Mouse (Mus musculus) forebrain, embryonic 11.5 days (tissue): Measurements from ENCODE around the gene Pkp4. TPM values are rescaled to one million over a fixed set of nuclear protein-coding genes. Genes with fewer than 3 reads are reported as not detected.

Source experiments
- ATAC-seq: fragments of 200-750 bp; cut with Nextera tagmentation; replicated peaks from 2 replicates; pipeline ENCODE4 v1.8.0; 2017; ENCODE audit warnings: moderate TSS enrichment; ENCODE audit not compliant: low FRiP score
- DNase-seq: peaks from one replicate; pipeline ENCODE4 v3.0.0-alpha.2; 2017; ENCODE audit warnings: low spot score
- H3K27ac ChIP-seq: fragments of 300-500 bp; sonication (generic); 2 replicates; pipeline ENCODE4 v1.5.1; 2014; ENCODE audit warnings: low read depth, low read length
- H3K27me3 ChIP-seq: fragments of 300-500 bp; sonication (generic); 2 replicates; pipeline ENCODE4 v1.6.1; 2014; ENCODE audit warnings: mild to moderate bottlenecking, low read length, mixed read lengths; ENCODE audit not compliant: control insufficient read depth, insufficient read depth
- H3K36me3 ChIP-seq: fragments of 300-500 bp; sonication (generic); 2 replicates; pipeline ENCODE4 v1.6.1; 2014; ENCODE audit warnings: mild to moderate bottlenecking, low read length, moderate library complexity, mixed read lengths; ENCODE audit not compliant: control insufficient read depth, insufficient read depth
- H3K4me1 ChIP-seq: fragments of 300-500 bp; sonication (generic); replicated peaks from 2 replicates; pipeline ENCODE4 v1.6.1; 2014; ENCODE audit warnings: low read length, mixed read lengths; ENCODE audit not compliant: control insufficient read depth, insufficient read depth
- H3K4me2 ChIP-seq: fragments of 300-500 bp; sonication (generic); 2 replicates; pipeline ENCODE4 v1.6.1; 2014; ENCODE audit warnings: low read depth, mild to moderate bottlenecking, low read length, moderate library complexity, mixed read lengths; ENCODE audit not compliant: severe bottlenecking
- H3K4me3 ChIP-seq: fragments of 300-500 bp; sonication (generic); 2 replicates; pipeline ENCODE4 v1.5.1; 2014; ENCODE audit warnings: low read depth, low read length
- H3K9ac ChIP-seq: fragments of 300-500 bp; sonication (generic); 2 replicates; pipeline ENCODE4 v1.6.1; 2014; ENCODE audit warnings: low read length
- H3K9me3 ChIP-seq: fragments of 300-500 bp; sonication (generic); 2 replicates; pipeline ENCODE4 v1.6.1; 2016; ENCODE audit warnings: low read length, mixed read lengths; ENCODE audit not compliant: control insufficient read depth
- WGBS: fragments of 180-500 bp; shearing (Covaris S2); extraction: QIAGEN DNeasy Blood & Tissue Kit; methylation state at CpG from one replicate; pipeline ENCODE4 v1.1.7; 2014; 5-methylcytosine and 5-hydroxymethylcytosine counted together
- polyA plus RNA-seq: library from polyadenylated mRNA; unstranded; fragments of >200 nt; fragmentation: Nextera tagmentation; extraction: Ambion mirVana; gene quantifications from 2 replicates; pipeline ENCODE4 v1.2.1, GENCODE M21; 2014

The Pkp4 gene
- polyA plus RNA-seq, 1 experiment from 2014 or later = 24.5 TPM

DNA sequence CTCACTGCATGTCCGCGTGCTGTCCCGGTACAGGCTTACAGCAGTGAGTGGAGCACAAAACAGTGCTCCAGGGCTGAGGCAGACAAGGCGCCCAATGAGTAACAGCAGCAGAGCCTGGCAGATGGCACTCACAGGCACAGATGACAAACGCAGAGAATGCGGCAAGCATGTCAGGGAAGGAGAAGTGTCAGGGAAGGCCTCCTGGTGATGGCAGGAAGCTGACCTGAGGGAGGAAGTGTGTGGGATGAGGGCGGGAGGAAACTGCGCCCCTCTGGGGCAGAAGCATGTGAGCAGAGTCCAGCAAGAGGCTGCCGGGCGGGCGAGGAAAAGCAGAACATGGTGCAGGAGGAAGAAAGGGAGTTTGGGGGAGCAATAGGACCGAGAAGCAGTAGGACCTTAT lies 185.8 kb downstream of the Pkp4 start:
- H3K4me2 ChIP-seq = no peak overlapping the region
- 85% methylated on average over 12 of the region's 12 CpGs for WGBS
- DNase-seq (no peak), ATAC-seq (no peak)
- no peak overlapping the region for H3K9ac ChIP-seq
- H3K27me3 ChIP-seq = no peaks in the 10 kb centered on the region
- H3K4me1 ChIP-seq = no peaks in the 10 kb centered on the region
- no peaks in the 10 kb centered on the region for H3K9me3 ChIP-seq
- H3K27ac ChIP-seq = no peak overlapping the region
- no peak overlapping the region for H3K4me3 ChIP-seq
- peaks cover 2% of the 10 kb centered on the region; the same call in 1 of the 2 replicates for H3K36me3 ChIP-seq

DNA sequence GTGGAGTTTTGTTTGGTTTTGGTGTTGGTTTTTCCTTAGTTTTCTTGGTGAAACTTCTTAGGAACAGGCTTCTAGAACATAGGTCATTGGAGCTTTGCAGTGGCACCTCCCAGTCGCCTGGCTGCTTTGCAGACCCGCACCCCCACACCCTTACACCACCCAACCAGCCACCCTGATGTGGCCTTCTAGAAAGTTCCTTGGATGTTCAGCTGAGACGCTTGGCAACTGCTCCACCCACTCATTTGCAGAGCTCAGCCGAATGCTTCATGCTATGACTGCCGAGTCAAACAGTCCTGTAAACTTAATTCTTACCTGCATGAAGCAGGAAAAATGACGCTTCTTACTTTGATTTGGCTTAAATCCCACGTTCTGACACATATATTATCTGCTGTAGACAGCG lies 187.9 kb downstream of the Pkp4 start:
- no peaks in the 10 kb centered on the region for H3K9me3 ChIP-seq
- H3K4me2 ChIP-seq = no peak overlapping the region
- DNase-seq = no peak
- H3K27ac ChIP-seq = no peak overlapping the region
- no peak overlapping the region for H3K9ac ChIP-seq
- WGBS = 92% methylated on average over 8 of the region's 8 CpGs
- no peaks in the 10 kb centered on the region for H3K4me1 ChIP-seq
- H3K36me3 ChIP-seq = peaks cover 2% of the 10 kb centered on the region; the same call in 1 of the 2 replicates
- H3K4me3 ChIP-seq = no peak overlapping the region
- H3K27me3 ChIP-seq = no peaks in the 10 kb centered on the region
- no peak for ATAC-seq

DNA sequence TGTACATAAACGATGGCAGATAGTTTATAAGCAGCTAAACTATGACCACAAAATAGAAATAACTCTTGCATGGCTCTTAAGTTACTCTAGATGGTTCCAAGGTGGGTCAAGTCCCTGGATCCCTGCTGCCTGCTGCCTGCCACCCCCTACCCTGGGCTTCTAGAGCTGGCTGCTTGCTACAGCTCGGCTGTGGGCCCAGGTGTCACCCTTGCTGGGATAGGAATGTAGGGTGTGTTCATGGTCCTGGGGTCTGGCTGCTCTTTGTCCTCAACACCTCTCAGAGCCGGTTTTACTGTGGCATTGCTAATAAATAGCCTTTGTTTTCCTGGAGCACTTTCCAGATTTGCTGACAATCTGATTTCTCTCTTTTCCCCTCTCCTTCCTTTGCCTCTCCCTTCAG lies 189.4 kb downstream of the Pkp4 start:
- Histone ChIP-seq H3K36me3 (peaks cover 2% of the 10 kb centered on the region; the same call in 1 of the 2 replicates), H3K9me3 (no peaks in the 10 kb centered on the region), H3K27ac (no peak overlapping the region), H3K4me2 (no peak overlapping the region), H3K4me1 (no peaks in the 10 kb centered on the region), H3K27me3 (no peaks in the 10 kb centered on the region), H3K4me3 (no peak overlapping the region), H3K9ac (no peak overlapping the region)
- ATAC-seq (no peak), DNase-seq (no peak)
- 75% methylated on average over 3 of the region's 3 CpGs for WGBS

- peaks cover 2% of the 10 kb centered on the region; the same call in 1 of the 2 replicates for H3K36me3 ChIP-seq
- 76% methylated on average over 16 of the region's 16 CpGs for WGBS
- no peak overlapping the region for H3K4me3 ChIP-seq
- DNase-seq = no peak
- no peak overlapping the region for H3K9ac ChIP-seq
- no peaks in the 10 kb centered on the region for H3K4me1 ChIP-seq
- peak; percentile 78 for ATAC-seq
- no peaks in the 10 kb centered on the region for H3K9me3 ChIP-seq
- H3K4me2 ChIP-seq = no peak overlapping the region
- no peak overlapping the region; the same call in 1 of the 2 replicates for H3K27ac ChIP-seq
- no peaks in the 10 kb centered on the region for H3K27me3 ChIP-seq
Measured at GRCm38 (mm10) chr2:59351303-59352099, 190.9 kb downstream of the Pkp4 start.

DNA sequence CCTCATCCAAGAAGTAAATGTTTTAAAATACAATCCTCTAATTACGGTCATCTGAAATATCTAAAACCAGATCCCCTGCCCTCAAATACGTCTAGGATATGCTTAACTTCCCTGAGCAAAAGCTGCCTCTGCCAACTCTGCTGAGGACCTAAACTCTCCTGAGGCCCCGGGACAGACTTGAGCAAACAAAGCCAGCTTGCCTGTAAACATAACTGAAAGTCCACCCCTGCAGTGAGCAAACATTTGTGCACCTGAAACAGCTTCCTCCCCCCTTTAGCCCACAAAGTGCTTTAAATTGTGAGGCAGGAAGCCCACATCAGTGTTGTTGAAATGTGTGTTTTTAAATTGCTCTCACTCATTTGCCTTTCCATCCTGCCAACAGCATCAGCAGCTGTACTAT lies 193.2 kb downstream of the Pkp4 start:
- Histone ChIP-seq H3K4me3 (no peak overlapping the region), H3K4me1 (no peaks in the 10 kb centered on the region), H3K27ac (no peak overlapping the region), H3K27me3 (no peaks in the 10 kb centered on the region), H3K4me2 (no peak overlapping the region), H3K36me3 (no peaks in the 10 kb centered on the region; the same call in 1 of the 2 replicates), H3K9me3 (no peaks in the 10 kb centered on the region), H3K9ac (no peak overlapping the region)
- DNase-seq (no peak), ATAC-seq (no peak)
- WGBS = 83% methylated on average over 3 of the region's 3 CpGs

DNA sequence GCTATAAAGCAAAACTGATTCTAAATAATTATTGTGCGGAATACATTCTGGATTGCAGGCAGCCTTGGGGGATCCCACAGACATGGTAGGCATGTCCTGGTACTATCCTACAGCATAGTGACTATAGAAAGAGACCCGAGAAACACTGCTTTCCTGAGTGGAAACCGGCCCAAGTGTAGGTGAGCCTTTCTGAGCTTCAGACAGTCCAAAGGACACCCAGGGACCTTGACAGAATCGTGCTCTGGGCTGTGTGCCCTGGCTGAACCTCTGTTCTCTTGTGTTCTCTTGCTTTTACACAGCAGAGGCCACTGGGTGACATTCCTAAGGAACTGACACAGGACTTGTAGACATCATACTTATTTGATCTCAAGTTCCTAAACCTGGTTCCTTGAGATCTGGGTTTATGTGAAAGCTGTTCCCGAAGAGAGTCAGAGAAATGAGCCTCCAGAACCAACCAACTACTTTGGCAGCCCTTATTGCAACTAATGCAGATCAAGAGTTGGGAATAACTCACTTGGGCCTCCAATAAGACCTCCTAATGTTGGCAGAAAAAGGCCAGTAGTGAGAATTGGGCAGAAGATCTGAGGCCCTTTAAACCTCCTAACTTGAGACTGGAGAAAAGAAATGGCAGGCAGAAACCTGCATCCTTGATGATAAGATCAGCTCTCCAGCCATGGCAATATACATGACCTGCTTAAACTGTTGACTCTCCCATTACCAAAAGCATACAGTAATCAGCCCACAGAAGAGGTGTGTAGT lies 195.1 kb downstream of the Pkp4 start:
- H3K4me1 ChIP-seq = no peaks in the 10 kb centered on the region
- no peaks in the 10 kb centered on the region for H3K27me3 ChIP-seq
- no peak overlapping the region for H3K4me3 ChIP-seq
- no peak overlapping the region for H3K27ac ChIP-seq
- ATAC-seq (no peak), DNase-seq (no peak)
- no peaks in the 10 kb centered on the region for H3K9me3 ChIP-seq
- H3K4me2 ChIP-seq = no peak overlapping the region
- H3K9ac ChIP-seq = no peak overlapping the region
- no peaks in the 10 kb centered on the region; the same call in 1 of the 2 replicates for H3K36me3 ChIP-seq
- 95% methylated on average over 5 of the region's 5 CpGs for WGBS

GRCm38 (mm10) chr2:59359760-59360342 lies 199.2 kb downstream of the Pkp4 start:
- H3K4me3 ChIP-seq = no peak overlapping the region
- H3K36me3 ChIP-seq = no peaks in the 10 kb centered on the region
- H3K9me3 ChIP-seq = no peaks in the 10 kb centered on the region
- DNase-seq (no peak), ATAC-seq (no peak)
- H3K4me1 ChIP-seq = no peaks in the 10 kb centered on the region
- no peak overlapping the region for H3K27ac ChIP-seq
- H3K27me3 ChIP-seq = no peaks in the 10 kb centered on the region
- WGBS = 79% methylated on average over 9 of the region's 9 CpGs
- no peak overlapping the region for H3K9ac ChIP-seq
- H3K4me2 ChIP-seq = no peak overlapping the region

GRCm38 (mm10) chr2:59361350-59361780 lies 200.7 kb downstream of the Pkp4 start:
- ATAC-seq (no peak), DNase-seq (no peak)
- H3K36me3 ChIP-seq = no peaks in the 10 kb centered on the region
- H3K27me3 ChIP-seq = no peaks in the 10 kb centered on the region
- WGBS = 39% methylated on average over 4 of the region's 4 CpGs
- H3K9me3 ChIP-seq = no peaks in the 10 kb centered on the region
- H3K27ac ChIP-seq = no peak overlapping the region
- H3K9ac ChIP-seq = no peak overlapping the region
- no peak overlapping the region for H3K4me2 ChIP-seq
- no peaks in the 10 kb centered on the region for H3K4me1 ChIP-seq
- H3K4me3 ChIP-seq = no peak overlapping the region
